Mouse (Mus musculus): Measurements from ENCODE around the gene Cdca5. TPM values are rescaled to one million over a fixed set of nuclear protein-coding genes. Genes with fewer than 3 reads are reported as not detected.
"Not testable (repeated sequence)": the region's sequence is repeated elsewhere in the genome, so short reads cannot be mapped to it uniquely, and the experiment has no call there.

Cdca5 gene
- total RNA-seq, 4 experiments from 2014 or later = 0.31 TPM; not detected in 3

- DNase-seq (ENCODE audit: low spot score in 2 of 2) = no peak
Measured at GRCm38 (mm10) chr19:6102169-6102853, 17.5 kb downstream of the Cdca5 start.

- DNase-seq (ENCODE audit: low spot score in 2 of 2) = no peak
Measured at GRCm38 (mm10) chr19:6104476-6104875, 19.7 kb downstream of the Cdca5 start.

- DNase-seq (ENCODE audit: low spot score in 2 of 2) = no peak
Measured at GRCm38 (mm10) chr19:6105586-6105985, 20.8 kb downstream of the Cdca5 start, which contains the start of gene Naaladl1. Gene Naaladl1 (plus strand): TSS chr19:6105782.

GRCm38 (mm10) chr19:6113116-6113515 lies 28.3 kb downstream of the Cdca5 start:
- no peak for DNase-seq (ENCODE audit: low spot score in 2 of 2)

GRCm38 (mm10) chr19:6116113-6116850 lies 31.5 kb downstream of the Cdca5 start:
- DNase-seq (ENCODE audit: low spot score in 2 of 2) = no peak

- no peak for DNase-seq (ENCODE audit: low spot score in 2 of 2)
Measured at GRCm38 (mm10) chr19:6117346-6117985, 32.7 kb downstream of the Cdca5 start.

GRCm38 (mm10) chr19:6117986-6118676 lies 33.3 kb downstream of the Cdca5 start, which contains the start of gene Sac3d1:
Gene Sac3d1 (minus strand): TSS chr19:6118650.
- DNase-seq (ENCODE audit: low spot score in 2 of 2) = peak; percentile 86 to 89

- no peak for DNase-seq (ENCODE audit: low spot score in 2 of 2)
Measured at GRCm38 (mm10) chr19:6118677-6119185, 33.9 kb downstream of the Cdca5 start.

GRCm38 (mm10) chr19:6121761-6122160 lies 37.0 kb downstream of the Cdca5 start:
- no peak for DNase-seq (ENCODE audit: low spot score in 2 of 2)

- no peak for DNase-seq (ENCODE audit: low spot score in 2 of 2)
Measured at GRCm38 (mm10) chr19:6123330-6123729, 38.5 kb downstream of the Cdca5 start.

- no peak for DNase-seq (ENCODE audit: low spot score in 2 of 2)
Measured at GRCm38 (mm10) chr19:6124898-6125297, 40.1 kb downstream of the Cdca5 start.

GRCm38 (mm10) chr19:6126289-6126688 lies 41.5 kb downstream of the Cdca5 start:
- DNase-seq (ENCODE audit: low spot score in 2 of 2) = no peak

- DNase-seq (ENCODE audit: low spot score in 2 of 2) = no peak
Measured at GRCm38 (mm10) chr19:6126789-6127580, 42.2 kb downstream of the Cdca5 start.

- peak; percentile 94 for DNase-seq (ENCODE audit: low spot score in 2 of 2)
Measured at GRCm38 (mm10) chr19:6127760-6128341, 43.1 kb downstream of the Cdca5 start, which contains the start of gene Snx15. Gene Snx15 (minus strand): TSS chr19:6128304.

- DNase-seq (ENCODE audit: low spot score in 2 of 2) = not testable (repeated sequence)
Measured at GRCm38 (mm10) chr19:6130414-6131128, 45.8 kb downstream of the Cdca5 start.

- no peak for DNase-seq (ENCODE audit: low spot score in 2 of 2)
Measured at GRCm38 (mm10) chr19:6132171-6132827, 47.5 kb downstream of the Cdca5 start.

GRCm38 (mm10) chr19:6133197-6133596 lies 48.4 kb downstream of the Cdca5 start:
- DNase-seq (ENCODE audit: low spot score in 2 of 2) = not testable (repeated sequence)

GRCm38 (mm10) chr19:6136397-6136796 lies 51.6 kb downstream of the Cdca5 start:
- DNase-seq (ENCODE audit: low spot score in 2 of 2) = no peak

GRCm38 (mm10) chr19:6139701-6140100 lies 54.9 kb downstream of the Cdca5 start:
- no peak for DNase-seq (ENCODE audit: low spot score in 2 of 2)

Measured in layer of hippocampus, adult 8-10 months (tissue).